Mouse (Mus musculus) layer of hippocampus, adult 8-10 months (tissue): ENCODE measurements at regions not wholly inside any gene's neighbourhood (a gene's known extent, or its start where the extent isn't known, plus 50 kb on each side); places are given as distances from the start of the nearest gene placed in this dataset.

Source experiments
- DNase-seq, 2 experiments: peaks; one replicate each; pipeline ENCODE4 v3.0.0; 2022; ENCODE audit warnings: low spot score in 2 of 2

- DNase-seq = peak; percentile 22 to 47
Measured at GRCm38 (mm10) chr11:54195954-54196353, 53.5 kb downstream of the Csf2 start.

DNA sequence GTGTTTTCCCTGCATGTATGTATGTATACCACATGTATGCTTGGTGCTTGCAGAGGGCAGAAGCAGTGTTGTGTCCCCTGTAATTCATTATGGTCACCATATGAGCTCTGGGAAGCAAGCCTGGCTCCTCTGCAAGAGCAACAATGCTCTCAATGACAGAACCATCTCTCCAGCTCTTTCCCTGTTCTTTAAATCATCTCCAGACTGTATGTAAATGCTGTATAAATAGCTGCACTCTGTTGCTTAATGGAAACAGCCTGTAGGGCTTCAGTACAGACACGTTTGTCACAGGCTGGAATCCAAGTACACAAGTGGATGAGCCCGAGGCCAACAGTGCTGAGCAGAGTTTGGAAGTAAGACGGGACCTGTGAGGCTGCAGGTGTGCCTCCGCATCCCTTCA, 54.7 kb downstream of the Csf2 start:
- DNase-seq = no peak

DNA sequence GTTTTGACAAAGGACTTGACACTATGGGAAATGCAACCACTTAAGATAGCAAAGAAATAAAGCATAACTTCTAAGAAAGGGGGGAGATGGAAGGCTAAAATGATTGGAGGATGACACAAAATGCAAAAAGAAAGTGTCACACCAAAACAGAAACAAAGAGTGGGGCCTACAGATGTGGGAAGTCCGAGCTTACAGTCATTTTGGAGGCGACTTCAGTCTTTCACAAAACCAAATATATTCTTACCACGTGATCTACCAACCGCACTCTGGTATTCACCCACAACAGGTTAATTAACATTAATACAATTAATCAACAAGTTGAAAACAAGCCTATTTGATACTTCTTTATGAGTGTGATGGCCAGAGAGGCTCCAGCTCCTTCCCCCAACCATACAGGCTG, 57.2 kb downstream of the Csf2 start:
- DNase-seq = no peak

- no peak for DNase-seq
Measured at GRCm38 (mm10) chr11:54187826-54188225, 61.6 kb downstream of the Csf2 start.

- no peak for DNase-seq
Measured at GRCm38 (mm10) chr11:54187377-54187776, 62.1 kb downstream of the Csf2 start.

DNA sequence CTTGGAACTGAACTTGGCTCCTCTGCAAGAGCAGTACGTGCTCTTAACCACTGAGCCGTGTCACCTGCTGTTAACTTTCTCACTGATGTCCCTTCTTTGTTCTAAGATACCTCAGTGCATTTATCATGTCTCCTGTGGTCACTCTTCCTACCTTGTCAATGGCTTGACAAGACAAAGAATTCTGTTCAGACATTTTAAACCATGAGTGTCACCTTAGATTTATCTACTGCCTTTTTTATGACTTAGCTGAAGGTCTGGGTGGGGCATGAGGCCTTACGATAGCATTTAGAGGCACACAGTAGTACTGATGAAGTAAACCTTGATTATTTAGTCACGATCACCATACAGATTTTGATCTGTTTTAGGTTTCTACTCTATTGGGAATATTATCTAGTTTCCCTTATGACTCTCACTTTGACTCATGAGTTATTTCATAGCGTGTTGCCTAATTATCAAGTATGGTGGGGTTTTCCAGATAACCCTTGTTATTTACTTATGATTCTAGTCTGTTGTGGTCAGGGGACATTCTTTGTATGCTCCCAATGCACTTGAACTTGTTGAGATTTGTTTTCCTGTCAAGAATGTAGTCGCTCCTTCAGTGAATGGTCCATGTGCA, 63.6 kb downstream of the Csf2 start:
- DNase-seq = no peak

GRCm38 (mm10) chr11:54181696-54182323, 67.7 kb downstream of the Csf2 start:
- no peak for DNase-seq
